Comparison of ENCODE assay signal across 10 mouse cellular contexts in the genomic region with DNA sequence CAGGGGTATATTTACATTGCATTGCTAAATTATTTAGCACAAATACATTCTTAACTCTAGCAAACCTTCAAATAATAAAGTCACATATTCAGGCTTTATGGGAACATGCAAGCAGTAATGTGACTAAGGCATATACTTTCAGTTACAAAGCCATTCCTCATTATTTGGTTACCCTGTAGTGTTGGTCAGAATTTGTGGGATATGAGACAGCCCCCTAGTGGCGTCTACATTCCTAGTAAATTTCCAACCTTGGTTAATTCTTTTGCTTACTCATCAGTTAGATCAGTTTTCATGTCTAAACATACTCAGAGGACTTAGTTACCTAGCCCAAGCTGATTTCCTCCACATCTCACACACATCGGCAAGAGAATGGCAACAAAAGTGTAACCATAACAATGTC.
DNase-seq lines count a peak whose midpoint lies in the region; ATAC-seq and TF ChIP-seq lines count a peak whose summit lies in the region.
"Had no signal": no experiment of that assay in that cellular context is flagged by ENCODE, and none has a peak within 500 bp of the region (broad histone marks: within the 10 kb centered on the region; RNA-seq: fewer than 3 reads in every experiment).

No protein-coding gene starts in this region.

- H3K27me3 ChIP-seq in kidney, postnatal 0 days (ENCODE audit: insufficient read depth, low read length), result no peaks in the 10 kb centered on the region
- no peaks in the 10 kb centered on the region for H3K27me3 ChIP-seq in thymus, adult 2 months (ENCODE audit: control insufficient read depth, insufficient read depth, low read length)
- H3K27me3 ChIP-seq: heart, embryonic 15.5 days had no signal

- H3K9me3 ChIP-seq in kidney, postnatal 0 days (replicated peaks; ENCODE audit: low read length), result no peaks in the 10 kb centered on the region
- H3K9me3 ChIP-seq: heart, embryonic 15.5 days had no signal

- no peaks in the 10 kb centered on the region for H3K36me3 ChIP-seq in kidney, postnatal 0 days (ENCODE audit: insufficient read depth, low read length)
- no peaks in the 10 kb centered on the region for H3K36me3 ChIP-seq in thymus, adult 2 months (ENCODE audit: control insufficient read depth, insufficient read depth, low read length)
- H3K36me3 ChIP-seq: heart, embryonic 15.5 days had no signal

- no peak overlapping the region for H3K9ac ChIP-seq in kidney, postnatal 0 days (ENCODE audit: low read depth, low read length)
- H3K9ac ChIP-seq: heart, embryonic 15.5 days had no signal

- H3K4me3 ChIP-seq in kidney, postnatal 0 days (replicated peaks; ENCODE audit: low read depth, low read length), result no peak overlapping the region
- H3K4me3 ChIP-seq in thymus, adult 2 months (ENCODE audit: control insufficient read depth, insufficient read depth, low read length), result no peak overlapping the region
- H3K4me3 ChIP-seq: heart, embryonic 15.5 days had no signal

- H3K27ac ChIP-seq in kidney, postnatal 0 days, result no peak overlapping the region
- H3K27ac ChIP-seq in thymus, adult 2 months (ENCODE audit: control insufficient read depth, insufficient read depth, low read length), result no peak overlapping the region
- H3K27ac ChIP-seq: heart, embryonic 15.5 days; macrophage had no signal

- H3K4me1 ChIP-seq in kidney, postnatal 0 days (replicated peaks; ENCODE audit: insufficient read depth, low read length), result no peaks in the 10 kb centered on the region
- no peaks in the 10 kb centered on the region for H3K4me1 ChIP-seq in thymus, adult 2 months (replicated peaks; ENCODE audit: control insufficient read depth, insufficient read depth, low read length)
- H3K4me1 ChIP-seq: heart, embryonic 15.5 days had no signal

- ATAC-seq in kidney, postnatal 0 days (replicated peaks; ENCODE audit: low FRiP score, low read depth), result no peak
- 0 out of 2 replicates have a peak, but pooled peaks have one; percentile 34 for ATAC-seq in megakaryocyte progenitor cell, adult 5-6 weeks (replicated peaks; ENCODE audit: poor library complexity)

- WGBS in kidney, postnatal 0 days, result 23% methylated on average over 2 of the region's 2 CpGs
- 33% methylated on average over 2 of the region's 2 CpGs for WGBS in thymus, adult 2 months

- peak; percentile 65 for DNase-seq in kidney, postnatal 0 days (ENCODE audit: low spot score)
- DNase-seq in kidney, postnatal 25 days, result no peak
- DNase-seq in ES-CJ7 (ENCODE audit: low read depth, low spot score), result peak; percentile 31
- peak; percentile 22 for DNase-seq in brain, embryonic 18.5 days (ENCODE audit: low read depth, low spot score)
- DNase-seq in thymus, adult 2 months, result no peak
- no peak for DNase-seq in urinary bladder, postnatal 10 days (ENCODE audit: low spot score)
- no peak for DNase-seq in cerebellum, adult 8-10 months

- TF ChIP-seq POLR2A in thymus, adult 2 months (IDR thresholded peaks at IDR 0.05; ENCODE audit: control insufficient read depth, extremely low read depth, insufficient read depth, low read length, poor library complexity), result no peak

- TF ChIP-seq CTCF in kidney, postnatal 0 days (IDR thresholded peaks at IDR 0.05; ENCODE audit: low read depth), result peak; percentile 75
- no peak for TF ChIP-seq CTCF in thymus, adult 2 months (IDR thresholded peaks at IDR 0.05; ENCODE audit: borderline replicate concordance, control insufficient read depth, extremely low read depth, insufficient read depth, low read length, poor library complexity)

- no peak overlapping the region for H3K4me2 ChIP-seq in kidney, postnatal 0 days (ENCODE audit: low read length)
- H3K4me2 ChIP-seq: heart, embryonic 15.5 days had no signal

Comparison
In these comparisons a context has a peak if more than half of its experiments do, and no peak if none do; other contexts are left out.
1. DNase-seq: peak in kidney, postnatal 0 days (single experiment), ES-CJ7 (single experiment) and brain, embryonic 18.5 days (single experiment); none in kidney, postnatal 25 days (0 of 2), thymus, adult 2 months (single experiment), urinary bladder, postnatal 10 days (single experiment) and cerebellum, adult 8-10 months (single experiment).